Mouse (Mus musculus) midbrain, embryonic 16.5 days (tissue): ENCODE results near the gene Angptl2. TPM values are rescaled to one million over a fixed set of nuclear protein-coding genes. Genes with fewer than 3 reads are reported as not detected.

ENCODE experiments used
- ATAC-seq: fragments of 200-750 bp; cut with Nextera tagmentation; 2 replicates; pipeline ENCODE4 v1.8.0; 2017; ENCODE audit warnings: moderate TSS enrichment
- H3K27ac ChIP-seq: fragments of 300-500 bp; sonication (generic); 2 replicates; pipeline ENCODE4 v1.5.1; 2014; ENCODE audit warnings: mild to moderate bottlenecking, low read length, mixed read lengths
- H3K27me3 ChIP-seq: fragments of 300-500 bp; sonication (generic); 2 replicates; pipeline ENCODE4 v1.6.1; 2014; ENCODE audit warnings: low read depth, low read length, mixed read lengths; ENCODE audit not compliant: control insufficient read depth, insufficient read depth
- H3K36me3 ChIP-seq: fragments of 300-500 bp; sonication (generic); 2 replicates; pipeline ENCODE4 v1.6.1; 2014; ENCODE audit warnings: mild to moderate bottlenecking, low read length, moderate library complexity, mixed read lengths; ENCODE audit not compliant: control insufficient read depth, insufficient read depth
- H3K4me1 ChIP-seq: fragments of 300-500 bp; sonication (generic); 2 replicates; pipeline ENCODE4 v1.6.1; 2014; ENCODE audit warnings: mild to moderate bottlenecking, low read length, mixed read lengths; ENCODE audit not compliant: control insufficient read depth, insufficient read depth
- H3K4me2 ChIP-seq: fragments of 300-500 bp; sonication (generic); 2 replicates; pipeline ENCODE4 v1.6.1; 2014; ENCODE audit warnings: mild to moderate bottlenecking, low read length, mixed read lengths
- H3K4me3 ChIP-seq: fragments of 300-500 bp; sonication (generic); 2 replicates; pipeline ENCODE4 v1.5.1; 2014; ENCODE audit warnings: low read depth, mild to moderate bottlenecking, low read length, moderate library complexity, mixed read lengths
- H3K9ac ChIP-seq: fragments of 300-500 bp; sonication (generic); 2 replicates; pipeline ENCODE4 v1.6.1; 2014; ENCODE audit warnings: low read depth, low read length, mixed read lengths
- H3K9me3 ChIP-seq: fragments of 300-500 bp; sonication (generic); replicated peaks from 2 replicates; pipeline ENCODE4 v1.6.1; 2014; ENCODE audit warnings: mild to moderate bottlenecking, low read length, mixed read lengths; ENCODE audit not compliant: control insufficient read depth, poor library complexity, severe bottlenecking
- WGBS: fragments of 180-500 bp; shearing (Covaris S2); extraction: QIAGEN DNeasy Blood & Tissue Kit; methylation state at CpG from one replicate; pipeline ENCODE4 v1.1.7; 2014; 5-methylcytosine and 5-hydroxymethylcytosine counted together
- polyA plus RNA-seq: library from polyadenylated mRNA; unstranded; fragments of >200 nt; fragmentation: Nextera tagmentation; extraction: Ambion mirVana; gene quantifications from 2 replicates; pipeline ENCODE4 v1.2.1, GENCODE M21; 2015

Angptl2 gene
- polyA plus RNA-seq, 1 experiment from 2014 or later, result 10.6 TPM

- Histone ChIP-seq H3K9ac (no peak overlapping the region), H3K36me3 (no peaks in the 10 kb centered on the region), H3K27me3 (no peaks in the 10 kb centered on the region), H3K4me3 (no peak overlapping the region), H3K9me3 (no peaks in the 10 kb centered on the region), H3K4me1 (no peaks in the 10 kb centered on the region), H3K4me2 (no peak overlapping the region), H3K27ac (no peak overlapping the region)
- WGBS, result 93% methylated on average over 2 of the region's 2 CpGs
- ATAC-seq, result no peak
Measured at GRCm38 (mm10) chr2:33187874-33188273, 28.0 kb upstream of the Angptl2 start.

- H3K4me1 ChIP-seq, result no peaks in the 10 kb centered on the region
- WGBS, result 70% methylated on average over 6 of the region's 6 CpGs
- no peaks in the 10 kb centered on the region for H3K9me3 ChIP-seq
- H3K27me3 ChIP-seq, result no peaks in the 10 kb centered on the region
- no peak for ATAC-seq
- no peak overlapping the region for H3K27ac ChIP-seq
- H3K9ac ChIP-seq, result no peak overlapping the region
- no peak overlapping the region for H3K4me3 ChIP-seq
- H3K4me2 ChIP-seq, result no peak overlapping the region
- H3K36me3 ChIP-seq, result no peaks in the 10 kb centered on the region
Measured at GRCm38 (mm10) chr2:33188925-33189670, 26.8 kb upstream of the Angptl2 start.

- Histone ChIP-seq H3K4me2 (no peak overlapping the region), H3K9me3 (no peaks in the 10 kb centered on the region), H3K4me1 (no peaks in the 10 kb centered on the region), H3K4me3 (no peak overlapping the region), H3K36me3 (no peaks in the 10 kb centered on the region), H3K27ac (no peak overlapping the region), H3K27me3 (no peaks in the 10 kb centered on the region), H3K9ac (no peak overlapping the region)
- ATAC-seq, result no peak
- 70% methylated on average over 3 of the region's 3 CpGs for WGBS
Measured at GRCm38 (mm10) chr2:33189976-33190375, 25.9 kb upstream of the Angptl2 start.

- 74% methylated on average over 14 of the region's 14 CpGs for whole genome bisulfite sequencing
- no peak for ATAC-seq
- H3K4me3 ChIP-seq, result no peak overlapping the region
- H3K36me3 ChIP-seq, result peaks cover 2% of the 10 kb centered on the region; the same call in 1 of the 2 replicates
- H3K27me3 ChIP-seq, result no peaks in the 10 kb centered on the region
- no peaks in the 10 kb centered on the region for H3K9me3 ChIP-seq
- no peak overlapping the region for H3K9ac ChIP-seq
- H3K4me2 ChIP-seq, result no peak overlapping the region
- H3K4me1 ChIP-seq, result peaks cover 12% of the 10 kb centered on the region
- H3K27ac ChIP-seq, result no peak overlapping the region
Measured at GRCm38 (mm10) chr2:33200368-33201068, 15.4 kb upstream of the Angptl2 start.

- Histone ChIP-seq H3K4me2 (no peak overlapping the region), H3K27me3 (no peaks in the 10 kb centered on the region), H3K9ac (no peak overlapping the region), H3K4me1 (peaks cover 19% of the 10 kb centered on the region), H3K4me3 (no peak overlapping the region), H3K9me3 (no peaks in the 10 kb centered on the region), H3K36me3 (peaks cover 2% of the 10 kb centered on the region; the same call in 1 of the 2 replicates), H3K27ac (no peak overlapping the region)
- 36% methylated on average over 6 of the region's 6 CpGs for WGBS
- no peak for ATAC-seq
Measured at GRCm38 (mm10) chr2:33203284-33203683, 12.6 kb upstream of the Angptl2 start.

GRCm38 (mm10) chr2:33204980-33205379 lies 10.9 kb upstream of the Angptl2 start:
- H3K4me1 ChIP-seq, result peaks cover 19% of the 10 kb centered on the region
- H3K4me3 ChIP-seq, result no peak overlapping the region
- no peak for ATAC-seq
- no peaks in the 10 kb centered on the region for H3K9me3 ChIP-seq
- H3K27ac ChIP-seq, result no peak overlapping the region
- no peaks in the 10 kb centered on the region for H3K27me3 ChIP-seq
- 88% methylated on average over 5 of the region's 5 CpGs for WGBS
- no peak overlapping the region for H3K9ac ChIP-seq
- H3K36me3 ChIP-seq, result no peaks in the 10 kb centered on the region
- no peak overlapping the region for H3K4me2 ChIP-seq

- H3K9ac ChIP-seq, result no peak overlapping the region
- no peaks in the 10 kb centered on the region for H3K9me3 ChIP-seq
- no peak for ATAC-seq
- H3K27ac ChIP-seq, result 0 out of 2 replicates have a peak overlapping the region, but pooled peaks have one; percentile 11
- peaks cover 19% of the 10 kb centered on the region for H3K4me1 ChIP-seq
- H3K4me2 ChIP-seq, result no peak overlapping the region
- H3K36me3 ChIP-seq, result no peaks in the 10 kb centered on the region
- no peak overlapping the region for H3K4me3 ChIP-seq
- 48% methylated on average over 14 of the region's 14 CpGs for WGBS
- H3K27me3 ChIP-seq, result no peaks in the 10 kb centered on the region
Measured at GRCm38 (mm10) chr2:33205939-33206525, 9.8 kb upstream of the Angptl2 start.

- no peaks in the 10 kb centered on the region for H3K27me3 ChIP-seq
- H3K9ac ChIP-seq, result no peak overlapping the region
- ATAC-seq, result no peak
- H3K36me3 ChIP-seq, result no peaks in the 10 kb centered on the region
- H3K4me1 ChIP-seq, result peaks cover 19% of the 10 kb centered on the region
- no peak overlapping the region for H3K4me3 ChIP-seq
- no peak overlapping the region for H3K27ac ChIP-seq
- no peak overlapping the region for H3K4me2 ChIP-seq
- H3K9me3 ChIP-seq, result no peaks in the 10 kb centered on the region
- 39% methylated on average over 4 of the region's 4 CpGs for WGBS
Measured at GRCm38 (mm10) chr2:33207069-33207468, 8.8 kb upstream of the Angptl2 start.

- 83% methylated on average over 5 of the region's 5 CpGs for WGBS
- ATAC-seq, result no peak
Measured at GRCm38 (mm10) chr2:33208134-33208533, 7.7 kb upstream of the Angptl2 start.

More at GRCm38 (mm10) chr2:33208134-33208533, 7.7 kb upstream of the Angptl2 start:
- Histone ChIP-seq H3K4me3 (no peak overlapping the region), H3K4me1 (peaks cover 15% of the 10 kb centered on the region), H3K4me2 (no peak overlapping the region), H3K9ac (no peak overlapping the region), H3K27ac (no peak overlapping the region), H3K9me3 (no peaks in the 10 kb centered on the region), H3K36me3 (no peaks in the 10 kb centered on the region), H3K27me3 (no peaks in the 10 kb centered on the region)
